Mouse (Mus musculus) ES-E14 (cell line): Measurements from ENCODE around the gene Exoc6.
"Not testable (repeated sequence)": the region's sequence is repeated elsewhere in the genome, so short reads cannot be mapped to it uniquely, and the experiment has no call there.

Experiments
- MAFK ChIP-seq: IDR thresholded peaks from 2 replicates; pipeline ENCODE4 v1.6.1; 2014; ENCODE audit warnings: mild to moderate bottlenecking, low read depth, low read length, inconsistent platforms; ENCODE audit not compliant: insufficient read depth
- ZNF384 ChIP-seq: IDR thresholded peaks from 2 replicates; pipeline ENCODE4 v1.6.1; 2012; ENCODE audit warnings: low read depth, low read length, inconsistent platforms

- not testable (repeated sequence) for TF ChIP-seq MAFK, ZNF384
Observed at GRCm38 (mm10) chr19:37554266-37554650, 4.0 kb downstream of the Exoc6 start.
